Mouse (Mus musculus): Measurements from ENCODE around the gene Nme7.

DNA sequence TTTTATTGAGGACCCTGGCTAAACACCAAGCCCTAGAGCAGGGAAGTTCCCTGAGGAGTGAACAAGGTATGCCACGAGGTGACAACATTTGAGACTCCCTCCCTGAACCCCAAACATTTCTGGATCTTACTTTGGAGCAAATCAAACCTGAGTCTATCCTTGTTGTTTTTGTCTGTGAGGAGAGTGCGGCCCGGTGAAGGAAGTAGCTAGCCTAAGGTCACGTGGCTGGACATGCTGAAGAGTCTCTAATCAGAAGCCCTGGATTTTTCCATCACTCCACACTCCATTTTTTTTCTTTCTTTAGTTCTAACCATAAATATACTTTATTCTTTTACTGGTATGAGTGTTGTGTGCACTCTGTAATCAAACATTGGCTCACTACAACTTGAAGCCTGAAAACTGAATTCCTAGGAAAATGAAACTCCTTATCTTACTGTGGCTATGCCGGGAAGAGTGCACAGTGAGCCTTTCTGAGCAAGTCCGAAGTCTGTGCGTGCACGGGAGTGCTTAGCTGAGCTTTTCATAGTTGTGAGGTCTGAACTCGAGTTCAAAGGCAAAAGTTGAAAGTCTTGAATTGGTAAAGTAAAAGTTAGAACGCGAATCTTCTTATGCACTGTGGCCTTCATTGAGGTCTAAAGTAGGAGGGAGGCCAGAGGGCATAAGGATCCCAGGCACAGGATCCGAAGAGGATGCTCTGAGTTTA is 112.9 kb downstream of the Nme7 start:
- TF ChIP-seq POLR2A (IDR thresholded peaks at IDR 0.05; ENCODE audit: insufficient read depth, low read depth, low read length) (no peak), CTCF (IDR thresholded peaks at IDR 0.05; ENCODE audit: insufficient read depth, low read depth, low read length) (no peak)
